Mouse (Mus musculus): Measurements from ENCODE around the gene Mtmr3. TPM values are rescaled to one million over a fixed set of nuclear protein-coding genes. Genes with fewer than 3 reads are reported as not detected.

The Mtmr3 gene
- polyA plus RNA-seq, 1 experiment from 2014 or later = 26.7 TPM

DNA sequence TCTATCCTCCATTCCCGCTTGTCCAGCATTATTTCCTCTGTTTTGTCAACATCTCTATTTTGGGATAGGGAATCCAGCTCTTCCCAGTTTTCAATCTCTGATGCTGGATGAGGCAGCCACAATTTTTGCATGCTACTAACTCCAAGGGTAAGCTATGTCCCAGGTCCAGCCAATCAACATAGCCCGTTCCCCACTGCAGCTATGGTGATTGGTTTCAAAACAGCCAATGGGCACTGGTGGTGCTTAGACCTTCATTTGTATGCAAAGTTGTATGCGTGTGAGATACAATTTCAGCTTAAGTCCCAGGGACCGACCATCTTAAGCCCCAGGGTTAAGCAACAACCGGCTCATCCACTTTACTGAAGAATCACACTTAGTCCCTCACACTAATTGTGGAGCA lies 28.3 kb upstream of the Mtmr3 start:
- Histone ChIP-seq H3K4me2 (no peak overlapping the region), H3K4me3 (no peak overlapping the region), H3K4me1 (no peaks in the 10 kb centered on the region), H3K9me3 (no peaks in the 10 kb centered on the region), H3K27me3 (no peaks in the 10 kb centered on the region), H3K36me3 (no peaks in the 10 kb centered on the region), H3K9ac (no peak overlapping the region), H3K27ac (no peak overlapping the region)
- no peak for ATAC-seq (ENCODE audit: insufficient number of reproducible peaks, insufficient read depth, low FRiP score, low TSS enrichment, low read depth)
- WGBS = 49% methylated on average over 5 of the region's 5 CpGs

- Histone ChIP-seq H3K27ac (no peak overlapping the region), H3K4me1 (no peaks in the 10 kb centered on the region), H3K4me3 (no peak overlapping the region), H3K9me3 (no peaks in the 10 kb centered on the region), H3K9ac (no peak overlapping the region), H3K27me3 (no peaks in the 10 kb centered on the region), H3K4me2 (no peak overlapping the region), H3K36me3 (no peaks in the 10 kb centered on the region)
- no peak for ATAC-seq (ENCODE audit: insufficient number of reproducible peaks, insufficient read depth, low FRiP score, low TSS enrichment, low read depth)
- WGBS = 72% methylated on average over 7 of the region's 7 CpGs
Observed at GRCm38 (mm10) chr11:4622442-4622986, 27.9 kb upstream of the Mtmr3 start.

DNA sequence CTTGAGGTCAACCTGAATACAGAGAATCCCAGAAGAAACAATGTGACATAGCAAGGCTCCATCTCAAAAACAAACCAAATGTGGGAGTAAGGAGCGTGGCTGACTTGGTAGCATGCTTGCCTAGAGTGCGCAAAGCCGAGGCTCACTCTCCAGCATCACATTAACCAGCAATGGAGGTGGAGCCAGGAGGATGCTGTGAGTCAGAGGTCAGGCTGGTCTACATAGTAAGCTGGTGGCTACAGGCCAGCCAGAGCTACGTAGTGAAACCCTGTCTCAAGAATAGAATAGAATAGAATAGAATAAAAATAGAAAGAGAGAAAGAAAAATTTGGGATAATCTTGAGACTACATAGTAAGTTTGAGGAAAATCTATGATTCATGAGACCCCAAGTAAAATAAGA lies 27.2 kb upstream of the Mtmr3 start:
- Histone ChIP-seq H3K9ac (no peak overlapping the region), H3K27ac (no peak overlapping the region), H3K9me3 (no peaks in the 10 kb centered on the region), H3K27me3 (no peaks in the 10 kb centered on the region), H3K4me2 (no peak overlapping the region), H3K4me1 (no peaks in the 10 kb centered on the region), H3K4me3 (no peak overlapping the region), H3K36me3 (no peaks in the 10 kb centered on the region)
- 69% methylated on average over 4 of the region's 4 CpGs for WGBS
- no peak for ATAC-seq (ENCODE audit: insufficient number of reproducible peaks, insufficient read depth, low FRiP score, low TSS enrichment, low read depth)

GRCm38 (mm10) chr11:4620501-4621108 lies 25.9 kb upstream of the Mtmr3 start:
- H3K9me3 ChIP-seq = no peaks in the 10 kb centered on the region
- no peaks in the 10 kb centered on the region for H3K27me3 ChIP-seq
- 63% methylated on average over 13 of the region's 13 CpGs for WGBS
- no peak for ATAC-seq (ENCODE audit: insufficient number of reproducible peaks, insufficient read depth, low FRiP score, low TSS enrichment, low read depth)
- H3K4me2 ChIP-seq = no peak overlapping the region
- H3K9ac ChIP-seq = no peak overlapping the region
- H3K4me3 ChIP-seq = no peak overlapping the region
- H3K36me3 ChIP-seq = no peaks in the 10 kb centered on the region
- no peaks in the 10 kb centered on the region for H3K4me1 ChIP-seq
- H3K27ac ChIP-seq = no peak overlapping the region

DNA sequence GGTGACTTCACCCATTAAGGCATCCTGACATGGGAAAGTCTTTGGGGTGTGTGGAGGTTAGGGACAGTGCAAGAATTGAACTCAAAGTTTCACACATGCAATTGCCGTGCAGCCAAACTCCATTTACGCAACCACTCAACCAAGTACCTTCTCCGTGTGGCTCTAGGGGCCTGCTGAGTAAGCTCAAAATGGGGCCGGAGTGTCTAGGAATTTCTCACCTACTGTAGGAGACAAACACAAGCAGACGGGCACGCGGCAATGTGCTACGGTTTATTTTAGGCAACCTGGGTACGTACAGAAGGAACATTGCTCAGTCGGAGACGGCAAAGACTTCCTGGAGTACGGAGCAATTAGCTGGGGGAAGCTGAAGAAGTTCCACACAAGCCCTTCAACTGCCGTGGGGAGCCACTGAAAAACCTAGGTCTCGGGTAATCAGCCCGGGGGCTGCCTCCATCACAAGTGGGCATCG lies 25.4 kb upstream of the Mtmr3 start, which contains the start of gene Gm11032:
Gm11032 (plus strand) TSS at position 51 of the 469 bp plus-strand sequence.
- no peaks in the 10 kb centered on the region for H3K36me3 ChIP-seq
- H3K4me1 ChIP-seq = no peaks in the 10 kb centered on the region
- no peak within 1 kb of the TSS for H3K27ac ChIP-seq
- 80% methylated on average over 16 of the region's 16 CpGs for WGBS
- H3K4me2 ChIP-seq = no peak within 1 kb of the TSS
- H3K9me3 ChIP-seq = no peaks in the 10 kb centered on the region
- no peaks in the 10 kb centered on the region for H3K27me3 ChIP-seq
- no peak for ATAC-seq (ENCODE audit: insufficient number of reproducible peaks, insufficient read depth, low FRiP score, low TSS enrichment, low read depth)
- H3K9ac ChIP-seq = no peak within 1 kb of the TSS
- H3K4me3 ChIP-seq = no peak within 1 kb of the TSS

GRCm38 (mm10) chr11:4611904-4612303 lies 17.2 kb upstream of the Mtmr3 start:
- Histone ChIP-seq H3K27me3 (no peaks in the 10 kb centered on the region), H3K4me3 (no peak overlapping the region), H3K9ac (no peak overlapping the region), H3K27ac (no peak overlapping the region), H3K36me3 (no peaks in the 10 kb centered on the region), H3K4me2 (no peak overlapping the region), H3K9me3 (no peaks in the 10 kb centered on the region), H3K4me1 (no peaks in the 10 kb centered on the region)
- ATAC-seq (ENCODE audit: insufficient number of reproducible peaks, insufficient read depth, low FRiP score, low TSS enrichment, low read depth) = no peak
- 71% methylated on average over 2 of the region's 2 CpGs for WGBS

DNA sequence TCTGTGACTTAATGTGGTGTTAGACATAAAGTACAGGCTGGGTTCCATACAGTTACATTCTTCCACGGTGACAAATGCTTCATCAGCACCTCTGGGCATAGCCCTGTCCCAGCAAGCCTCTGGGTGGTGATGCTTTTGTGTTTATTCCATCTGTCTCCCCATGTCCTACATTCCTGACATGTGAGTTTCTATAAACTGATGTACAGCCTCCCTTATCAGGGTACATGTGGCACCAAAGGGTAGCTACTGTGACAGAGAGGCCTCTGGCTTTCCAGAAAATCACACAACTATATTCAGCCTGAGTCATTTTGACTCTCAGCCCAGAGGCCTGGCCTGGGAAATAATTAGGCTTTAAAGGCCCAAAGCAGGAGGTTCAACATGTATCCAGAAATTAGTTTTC lies 11.9 kb upstream of the Mtmr3 start:
- H3K9ac ChIP-seq = no peak overlapping the region
- WGBS = 78% methylated on average over 1 of the region's 1 CpGs
- ATAC-seq (ENCODE audit: insufficient number of reproducible peaks, insufficient read depth, low FRiP score, low TSS enrichment, low read depth) = no peak
- H3K27ac ChIP-seq = no peak overlapping the region
- no peak overlapping the region for H3K4me3 ChIP-seq
- H3K36me3 ChIP-seq = no peaks in the 10 kb centered on the region
- H3K4me1 ChIP-seq = peaks cover 10% of the 10 kb centered on the region
- H3K9me3 ChIP-seq = no peaks in the 10 kb centered on the region
- H3K27me3 ChIP-seq = no peaks in the 10 kb centered on the region
- no peak overlapping the region for H3K4me2 ChIP-seq

GRCm38 (mm10) chr11:4605414-4605813 lies 10.8 kb upstream of the Mtmr3 start:
- H3K36me3 ChIP-seq = no peaks in the 10 kb centered on the region
- no peak overlapping the region for H3K4me3 ChIP-seq
- ATAC-seq (ENCODE audit: insufficient number of reproducible peaks, insufficient read depth, low FRiP score, low TSS enrichment, low read depth) = no peak
- H3K27ac ChIP-seq = no peak overlapping the region
- 58% methylated on average over 7 of the region's 7 CpGs for WGBS
- H3K9ac ChIP-seq = no peak overlapping the region
- H3K9me3 ChIP-seq = no peaks in the 10 kb centered on the region
- H3K27me3 ChIP-seq = no peaks in the 10 kb centered on the region
- peaks cover 10% of the 10 kb centered on the region for H3K4me1 ChIP-seq
- no peak overlapping the region for H3K4me2 ChIP-seq

- 63% methylated on average over 6 of the region's 6 CpGs for WGBS
- Histone ChIP-seq H3K36me3 (no peaks in the 10 kb centered on the region), H3K9ac (no peak overlapping the region), H3K27ac (no peak overlapping the region), H3K4me2 (no peak overlapping the region), H3K27me3 (no peaks in the 10 kb centered on the region), H3K9me3 (no peaks in the 10 kb centered on the region), H3K4me3 (no peak overlapping the region), H3K4me1 (peaks cover 10% of the 10 kb centered on the region)
- no peak for ATAC-seq (ENCODE audit: insufficient number of reproducible peaks, insufficient read depth, low FRiP score, low TSS enrichment, low read depth)
Observed at GRCm38 (mm10) chr11:4604441-4604840, 9.8 kb upstream of the Mtmr3 start.

DNA sequence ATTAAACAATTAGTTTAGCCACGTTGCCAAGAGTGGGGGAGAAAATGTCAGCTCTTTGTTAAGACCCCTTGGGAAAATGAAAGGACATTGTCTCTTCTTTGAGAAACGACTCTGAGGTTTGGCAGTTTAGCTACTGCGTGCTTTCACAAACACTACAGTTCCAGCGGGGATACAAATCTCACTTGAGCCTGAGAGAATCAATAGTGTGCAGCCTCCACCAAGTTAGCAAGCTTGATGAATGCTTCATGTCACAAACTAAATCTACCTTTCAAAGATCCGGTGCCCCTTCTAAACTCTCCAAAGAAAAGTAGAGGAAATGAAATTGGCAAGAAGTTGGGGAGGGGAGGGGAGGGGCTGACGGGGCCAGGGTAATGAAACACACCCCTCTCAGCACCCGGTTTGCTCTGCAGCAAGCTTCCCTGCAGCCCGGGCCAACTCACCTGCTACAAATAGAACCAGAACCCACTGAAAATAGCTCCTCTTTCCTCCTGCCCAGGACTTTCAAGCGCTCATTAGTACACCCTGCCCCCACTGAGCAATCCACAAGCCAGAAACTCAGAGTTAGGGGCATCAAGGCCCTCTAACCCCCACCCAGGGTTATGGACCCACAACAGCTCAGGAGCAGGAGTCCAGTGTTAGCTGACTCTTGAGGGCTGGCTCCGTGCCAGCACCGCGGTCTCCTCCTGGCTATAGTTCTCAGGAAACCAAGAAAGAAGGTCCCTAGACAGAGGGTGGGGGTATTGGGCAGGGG lies 8.2 kb upstream of the Mtmr3 start:
- WGBS = 44% methylated on average over 12 of the region's 12 CpGs
- H3K4me1 ChIP-seq = peaks cover 10% of the 10 kb centered on the region

DNA sequence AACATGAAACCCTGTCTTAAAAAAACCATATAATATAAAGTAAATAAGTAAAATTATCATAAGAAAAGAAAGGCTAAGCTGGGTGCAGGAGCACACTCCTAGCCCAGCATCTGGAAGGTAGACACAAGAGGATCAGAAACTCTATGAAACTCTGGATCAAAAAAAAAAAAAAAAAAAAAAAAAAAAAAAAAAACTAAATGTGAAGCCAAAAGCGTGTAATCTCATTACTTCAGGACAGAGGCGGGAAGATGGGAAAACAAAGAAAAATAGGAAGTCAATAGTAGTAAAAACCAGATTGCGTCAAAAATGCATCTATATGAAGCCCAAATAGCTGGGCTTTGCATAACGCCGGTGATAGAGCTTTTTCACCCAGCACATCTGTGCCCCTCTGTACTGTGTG lies 7.2 kb upstream of the Mtmr3 start:
- WGBS = 72% methylated on average over 5 of the region's 5 CpGs
- Histone ChIP-seq H3K27me3 (no peaks in the 10 kb centered on the region), H3K9ac (no peak overlapping the region), H3K9me3 (no peaks in the 10 kb centered on the region), H3K4me2 (no peak overlapping the region), H3K36me3 (no peaks in the 10 kb centered on the region), H3K27ac (no peak overlapping the region), H3K4me1 (peaks cover 10% of the 10 kb centered on the region), H3K4me3 (no peak overlapping the region)
- no peak for ATAC-seq (ENCODE audit: insufficient number of reproducible peaks, insufficient read depth, low FRiP score, low TSS enrichment, low read depth)

More for the DNA sequence above, 8.2 kb upstream of the Mtmr3 start:
- Histone ChIP-seq H3K4me2 (peak overlapping the region; percentile 26; the same call in 1 of the 2 replicates), H3K36me3 (no peaks in the 10 kb centered on the region), H3K27me3 (no peaks in the 10 kb centered on the region), H3K4me3 (no peak overlapping the region), H3K9ac (no peak overlapping the region), H3K27ac (no peak overlapping the region), H3K9me3 (no peaks in the 10 kb centered on the region)
- no peak for ATAC-seq (ENCODE audit: insufficient number of reproducible peaks, insufficient read depth, low FRiP score, low TSS enrichment, low read depth)

DNA sequence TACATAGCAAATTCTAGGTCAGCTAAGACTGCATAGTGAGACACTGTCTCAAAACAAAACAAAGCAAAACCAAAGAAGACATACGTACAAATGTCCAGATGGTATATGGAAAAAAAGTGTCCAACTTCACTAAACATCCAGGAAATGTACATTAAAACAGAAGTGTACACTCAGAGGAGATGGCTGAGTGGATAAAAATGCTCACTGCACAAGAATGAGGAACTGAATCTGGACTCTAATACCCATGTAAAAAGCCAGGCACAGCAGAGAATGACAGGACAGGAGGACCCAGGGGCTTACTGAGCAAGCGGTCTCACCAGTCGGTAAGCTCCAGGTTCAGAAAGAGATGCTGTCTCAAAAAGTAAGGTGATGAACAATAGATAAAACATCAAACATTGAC lies 5.3 kb upstream of the Mtmr3 start:
- Histone ChIP-seq H3K4me2 (no peak overlapping the region), H3K4me1 (peaks cover 10% of the 10 kb centered on the region), H3K4me3 (no peak overlapping the region), H3K27me3 (no peaks in the 10 kb centered on the region), H3K36me3 (no peaks in the 10 kb centered on the region), H3K27ac (no peak overlapping the region), H3K9ac (no peak overlapping the region), H3K9me3 (no peaks in the 10 kb centered on the region)
- WGBS = 87% methylated on average over 3 of the region's 3 CpGs
- ATAC-seq (ENCODE audit: insufficient number of reproducible peaks, insufficient read depth, low FRiP score, low TSS enrichment, low read depth) = no peak

Data from embryonic facial prominence, embryonic 13.5 days (tissue).